ENCODE assay signal across 24 mouse cellular contexts in the genomic region with DNA sequence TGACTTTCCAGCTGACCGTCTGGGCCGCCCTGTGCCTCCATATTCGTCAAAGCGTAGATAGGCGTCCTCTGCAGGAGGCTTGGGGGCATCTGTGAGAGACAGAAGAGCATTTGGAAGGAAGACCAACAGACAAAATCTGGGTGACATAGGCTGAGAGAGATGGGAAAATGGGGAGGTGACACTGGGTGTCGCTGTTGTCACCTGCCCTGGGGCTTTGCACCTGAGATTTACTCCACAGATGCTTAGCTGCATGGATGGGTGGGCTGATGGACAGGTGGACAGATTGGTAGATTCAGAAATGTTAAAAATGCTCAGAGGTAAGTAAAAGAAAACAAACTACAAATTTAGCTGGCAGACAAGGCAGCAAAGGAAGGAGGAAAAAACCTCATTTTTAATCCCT.
DNase-seq lines count a peak whose midpoint lies in the region; ATAC-seq and TF ChIP-seq lines count a peak whose summit lies in the region.
"Had no signal": no experiment of that assay in that cellular context is flagged by ENCODE, and none has a peak within 500 bp of the region (broad histone marks: within the 10 kb centered on the region; RNA-seq: fewer than 3 reads in every experiment).

No protein-coding gene starts in this region.

- H3K4me1 ChIP-seq in cerebellum, adult 2 months (ENCODE audit: control insufficient read depth, insufficient read depth, low read length) = no peaks in the 10 kb centered on the region; the same call in 1 of the 2 replicates
- H3K4me1 ChIP-seq: embryonic facial prominence, embryonic 13.5 days; heart, embryonic 12.5 days; hindbrain, embryonic 15.5 days; kidney, embryonic 15.5 days; midbrain, embryonic 10.5 days; neural tube, embryonic 13.5 days had no signal

- no peak overlapping the region for H3K4me3 ChIP-seq in cerebellum, adult 2 months (replicated peaks; ENCODE audit: insufficient read depth, low read depth, low read length)
- H3K4me3 ChIP-seq in layer of hippocampus, adult 2 months = no peak overlapping the region
- H3K4me3 ChIP-seq: embryonic facial prominence, embryonic 13.5 days; heart, embryonic 12.5 days; hindbrain, embryonic 15.5 days; kidney, embryonic 15.5 days; midbrain, embryonic 10.5 days; neural tube, embryonic 13.5 days had no signal

- no peak for TF ChIP-seq POLR2A in cerebellum, adult 2 months (IDR thresholded peaks at IDR 0.05; ENCODE audit: borderline replicate concordance, insufficient read depth, low read length)

- 75% methylated on average over 6 of the region's 6 CpGs for WGBS in cerebellum, adult 2 months

- DNase-seq in cerebellum, adult 2 months = peak; percentile 44
- DNase-seq in layer of hippocampus, adult 2 months (ENCODE audit: low spot score in 2 of 2) = no peak
- no peak for DNase-seq in layer of hippocampus, postnatal 25 days (ENCODE audit: extremely low spot score in 1 of 2, low spot score in 1 of 2)
- DNase-seq in cerebellum, adult 8-10 months = peak; percentile 32
- peak; percentile 53 to 73 for DNase-seq in cerebellum, postnatal 25 days
- DNase-seq in thymus, postnatal 10 days (ENCODE audit: low spot score in 2 of 2) = no peak
- DNase-seq in retina, embryonic 14.5 days (ENCODE audit: low spot score) = no peak
- DNase-seq: adrenal gland, postnatal 14 days; forebrain, postnatal 0 days; heart, postnatal 14 days; layer of hippocampus, postnatal 36 days; liver; lung, postnatal 36 days; spleen, adult 18-20 months; thymus, adult 18-20 months had no signal

- H3K27me3 ChIP-seq in cerebellum, adult 2 months (ENCODE audit: control insufficient read depth, insufficient read depth, low read length) = no peaks in the 10 kb centered on the region
- H3K27me3 ChIP-seq: embryonic facial prominence, embryonic 13.5 days; heart, embryonic 12.5 days; hindbrain, embryonic 15.5 days; kidney, embryonic 15.5 days; neural tube, embryonic 13.5 days had no signal

- no peak overlapping the region for H3K27ac ChIP-seq in cerebellum, adult 2 months (ENCODE audit: insufficient read depth, low read length)
- H3K27ac ChIP-seq in layer of hippocampus, adult 2 months = no peak overlapping the region
- H3K27ac ChIP-seq: embryonic facial prominence, embryonic 13.5 days; hindbrain, embryonic 15.5 days; kidney, embryonic 15.5 days; midbrain, embryonic 10.5 days; neural tube, embryonic 13.5 days had no signal

- peak; percentile 78 for TF ChIP-seq CTCF in cerebellum, adult 2 months (IDR thresholded peaks at IDR 0.05; ENCODE audit: borderline replicate concordance, insufficient read depth, low read depth, low read length)
- TF ChIP-seq CTCF in layer of hippocampus, adult 2 months (conservative IDR thresholded peaks at IDR 0.05) = peak; percentile 35; the same call in 1 of the 2 replicates

- ATAC-seq in cerebellum, adult (ENCODE audit: insufficient number of reproducible peaks, low FRiP score, low TSS enrichment) = no peak
- ATAC-seq: activated CD4-positive, CD25-positive, alpha-beta regulatory T cell, adult 4 months; forebrain, postnatal 0 days; intestine, postnatal 0 days had no signal

Comparison
In these comparisons a context has a peak if more than half of its experiments do, and no peak if none do; other contexts are left out.
1. DNase-seq: peak in cerebellum, adult 2 months (2 of 2), cerebellum, adult 8-10 months (single experiment) and cerebellum, postnatal 25 days (2 of 2); none in layer of hippocampus, adult 2 months (0 of 2), layer of hippocampus, postnatal 25 days (0 of 2), thymus, postnatal 10 days (0 of 2) and retina, embryonic 14.5 days (single experiment).